Mouse (Mus musculus): ENCODE results near the gene Ifitm6. TPM values are rescaled to one million over a fixed set of nuclear protein-coding genes. Genes with fewer than 3 reads are reported as not detected.

The Ifitm6 gene
- total and polyA plus RNA-seq, 3 experiments = 0.36 to 5.1 (median 1.0) TPM

- WGBS = 66% methylated on average over 5 of the region's 5 CpGs
- Histone ChIP-seq H3K4me1 (ENCODE audit: control insufficient read depth, insufficient read depth, low read length) (no peaks in the 10 kb centered on the region), H3K36me3 (ENCODE audit: control insufficient read depth, insufficient read depth, low read length) (no peaks in the 10 kb centered on the region), H3K27ac (no peak overlapping the region), H3K4me3 (no peak overlapping the region), H3K27me3 (ENCODE audit: control insufficient read depth, insufficient read depth, low read length) (no peaks in the 10 kb centered on the region), H3K9ac (ENCODE audit: low read depth, low read length) (no peak overlapping the region), H3K79me2 (replicated peaks; ENCODE audit: control insufficient read depth, insufficient read depth, low read length) (no peaks in the 10 kb centered on the region)
- no peak for DNase-seq
- no peak for TF ChIP-seq POLR2A (IDR thresholded peaks at IDR 0.05; ENCODE audit: insufficient read depth, low read depth, low read length)
- no peak for TF ChIP-seq EP300 (IDR thresholded peaks at IDR 0.05; ENCODE audit: insufficient read depth, low read depth, low read length)
- TF ChIP-seq CTCF (IDR thresholded peaks at IDR 0.05) = no peak
- intact Hi-C loops (cut with DNase I) = no loop called here
Observed at GRCm38 (mm10) chr7:141003248-141004010, 14.3 kb downstream of the Ifitm6 start.

DNA sequence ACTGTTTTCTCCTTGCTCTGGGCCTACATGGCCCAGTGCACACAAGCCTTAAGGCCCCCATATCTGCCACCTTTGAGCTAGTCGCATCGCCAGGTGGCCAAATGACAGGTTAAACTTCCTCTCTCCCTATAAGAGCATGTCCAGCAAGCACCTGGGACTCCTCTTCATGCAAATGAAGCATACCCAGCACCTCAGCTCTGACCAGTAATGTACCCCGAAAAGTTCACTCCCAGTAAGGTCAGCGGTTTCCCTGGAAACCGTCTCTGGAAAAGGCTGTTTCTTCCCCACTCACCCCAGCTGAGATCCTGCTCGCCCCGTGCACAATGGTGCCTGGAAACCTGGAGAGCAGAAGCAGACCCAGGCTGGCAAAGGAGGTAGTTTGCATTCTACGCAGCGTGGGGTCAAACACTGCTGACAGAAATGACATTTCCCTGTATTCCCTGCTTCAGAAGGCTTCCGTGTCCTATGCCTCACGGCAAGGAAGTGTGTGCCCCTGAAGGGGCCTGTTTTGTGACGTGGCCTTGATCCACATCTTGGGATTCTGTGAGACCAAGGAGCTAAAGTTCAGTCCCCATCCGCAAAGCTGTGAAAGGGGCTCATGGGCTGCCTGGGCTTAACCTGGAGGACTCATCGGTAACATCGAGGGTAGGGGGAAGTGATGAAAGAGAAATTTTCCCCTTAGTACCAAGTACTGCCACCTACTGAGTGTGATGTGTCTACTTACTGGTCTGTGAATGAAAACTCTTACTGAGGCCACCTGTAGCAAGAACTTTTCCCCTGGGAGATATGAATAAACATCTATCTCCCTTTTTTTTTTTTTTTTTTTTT is 16.6 kb downstream of the Ifitm6 start:
- intact Hi-C loops (cut with DNase I) = no loop called here
- H3K4me3 ChIP-seq = no peak overlapping the region
- WGBS = 72% methylated on average over 15 of the region's 15 CpGs
- H3K36me3 ChIP-seq (ENCODE audit: control insufficient read depth, insufficient read depth, low read length) = no peaks in the 10 kb centered on the region
- no peak overlapping the region for H3K27ac ChIP-seq
- TF ChIP-seq CTCF (IDR thresholded peaks at IDR 0.05) (no peak), POLR2A (IDR thresholded peaks at IDR 0.05; ENCODE audit: insufficient read depth, low read depth, low read length) (no peak), EP300 (IDR thresholded peaks at IDR 0.05; ENCODE audit: insufficient read depth, low read depth, low read length) (no peak)
- no peak overlapping the region for H3K9ac ChIP-seq (ENCODE audit: low read depth, low read length)
- no peaks in the 10 kb centered on the region for H3K4me1 ChIP-seq (ENCODE audit: control insufficient read depth, insufficient read depth, low read length)
- H3K27me3 ChIP-seq (ENCODE audit: control insufficient read depth, insufficient read depth, low read length) = peaks cover 1% of the 10 kb centered on the region; the same call in 1 of the 2 replicates
- no peaks in the 10 kb centered on the region for H3K79me2 ChIP-seq (replicated peaks; ENCODE audit: control insufficient read depth, insufficient read depth, low read length)
- no peak for DNase-seq

DNA sequence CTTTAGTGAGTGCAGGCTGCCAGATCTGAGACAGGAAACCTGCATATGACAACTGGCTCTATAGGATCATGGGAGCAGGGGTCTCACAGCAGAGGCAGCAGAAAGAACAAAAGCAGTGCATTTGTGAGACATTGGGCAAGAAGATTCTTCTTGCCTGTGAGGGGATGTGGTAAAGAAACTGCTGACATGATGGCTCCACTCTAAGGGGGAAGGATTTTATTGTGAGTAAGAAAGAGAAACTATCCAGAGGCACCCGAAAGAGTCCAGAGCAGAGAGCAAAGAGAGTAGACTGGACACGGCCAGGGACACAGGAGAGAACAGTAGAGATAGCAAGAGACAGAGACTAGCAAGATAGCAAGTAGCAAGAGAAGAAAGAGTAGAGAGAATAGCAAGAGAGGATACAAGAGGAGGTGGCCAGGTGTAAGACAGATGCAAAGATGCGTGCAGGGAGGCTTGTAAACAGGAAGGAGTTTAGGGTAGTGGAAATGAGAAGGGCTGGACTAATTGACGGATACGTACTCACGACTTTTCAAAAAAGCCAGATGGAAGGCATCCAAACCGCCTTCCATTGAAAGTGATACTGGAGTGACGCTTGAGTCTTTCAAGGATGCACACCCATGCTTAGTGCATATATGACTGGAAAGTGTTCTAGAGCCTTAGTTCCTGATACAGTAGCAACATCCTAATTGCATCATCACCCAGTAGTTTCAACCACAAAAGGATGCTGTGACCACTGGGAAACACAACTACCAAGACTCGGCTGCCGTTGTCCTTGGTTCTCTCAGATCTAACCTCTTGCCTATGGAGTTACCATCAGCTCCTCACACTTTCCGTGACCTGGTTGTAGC is 18.6 kb downstream of the Ifitm6 start:
- DNase-seq = no peak
- Histone ChIP-seq H3K9ac (ENCODE audit: low read depth, low read length) (no peak overlapping the region), H3K4me1 (ENCODE audit: control insufficient read depth, insufficient read depth, low read length) (no peaks in the 10 kb centered on the region), H3K36me3 (ENCODE audit: control insufficient read depth, insufficient read depth, low read length) (no peaks in the 10 kb centered on the region), H3K27me3 (ENCODE audit: control insufficient read depth, insufficient read depth, low read length) (peaks cover 1% of the 10 kb centered on the region; the same call in 1 of the 2 replicates), H3K4me3 (no peak overlapping the region), H3K79me2 (replicated peaks; ENCODE audit: control insufficient read depth, insufficient read depth, low read length) (no peaks in the 10 kb centered on the region), H3K27ac (no peak overlapping the region)
- intact Hi-C loops (cut with DNase I) = no loop called here
- WGBS = 70% methylated on average over 11 of the region's 11 CpGs
- no peak for TF ChIP-seq EP300 (IDR thresholded peaks at IDR 0.05; ENCODE audit: insufficient read depth, low read depth, low read length)
- no peak for TF ChIP-seq POLR2A (IDR thresholded peaks at IDR 0.05; ENCODE audit: insufficient read depth, low read depth, low read length)
- TF ChIP-seq CTCF (IDR thresholded peaks at IDR 0.05) = no peak

DNA sequence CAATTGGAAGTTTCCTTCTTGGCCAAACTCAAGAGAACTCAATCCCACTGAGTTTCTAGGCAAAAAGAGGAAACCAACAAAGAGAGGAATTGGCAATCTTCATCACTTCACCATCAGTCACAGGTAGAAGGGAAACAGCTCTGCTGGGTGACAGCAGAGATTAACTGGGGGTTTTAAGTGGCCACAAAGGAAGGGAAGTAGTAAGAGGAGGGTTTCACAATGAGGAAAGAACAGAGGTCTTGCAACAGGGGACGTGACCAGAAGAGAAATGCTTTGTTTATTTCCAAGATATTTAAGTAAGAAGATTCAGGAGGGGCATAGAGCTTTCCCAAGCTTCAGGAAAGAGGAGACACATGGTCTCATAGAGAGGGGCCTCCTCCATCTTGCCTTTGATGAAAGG is 19.9 kb downstream of the Ifitm6 start:
- 34% methylated on average over 1 of the region's 1 CpGs for WGBS
- intact Hi-C loops (cut with DNase I) = no loop called here
- Histone ChIP-seq H3K4me1 (ENCODE audit: control insufficient read depth, insufficient read depth, low read length) (no peaks in the 10 kb centered on the region), H3K27ac (no peak overlapping the region), H3K27me3 (ENCODE audit: control insufficient read depth, insufficient read depth, low read length) (peaks cover 1% of the 10 kb centered on the region; the same call in 1 of the 2 replicates), H3K9ac (ENCODE audit: low read depth, low read length) (no peak overlapping the region), H3K36me3 (ENCODE audit: control insufficient read depth, insufficient read depth, low read length) (no peaks in the 10 kb centered on the region), H3K4me3 (no peak overlapping the region), H3K79me2 (replicated peaks; ENCODE audit: control insufficient read depth, insufficient read depth, low read length) (no peaks in the 10 kb centered on the region)
- TF ChIP-seq CTCF (IDR thresholded peaks at IDR 0.05) (no peak), EP300 (IDR thresholded peaks at IDR 0.05; ENCODE audit: insufficient read depth, low read depth, low read length) (no peak), POLR2A (IDR thresholded peaks at IDR 0.05; ENCODE audit: insufficient read depth, low read depth, low read length) (no peak)
- no peak for DNase-seq

DNA sequence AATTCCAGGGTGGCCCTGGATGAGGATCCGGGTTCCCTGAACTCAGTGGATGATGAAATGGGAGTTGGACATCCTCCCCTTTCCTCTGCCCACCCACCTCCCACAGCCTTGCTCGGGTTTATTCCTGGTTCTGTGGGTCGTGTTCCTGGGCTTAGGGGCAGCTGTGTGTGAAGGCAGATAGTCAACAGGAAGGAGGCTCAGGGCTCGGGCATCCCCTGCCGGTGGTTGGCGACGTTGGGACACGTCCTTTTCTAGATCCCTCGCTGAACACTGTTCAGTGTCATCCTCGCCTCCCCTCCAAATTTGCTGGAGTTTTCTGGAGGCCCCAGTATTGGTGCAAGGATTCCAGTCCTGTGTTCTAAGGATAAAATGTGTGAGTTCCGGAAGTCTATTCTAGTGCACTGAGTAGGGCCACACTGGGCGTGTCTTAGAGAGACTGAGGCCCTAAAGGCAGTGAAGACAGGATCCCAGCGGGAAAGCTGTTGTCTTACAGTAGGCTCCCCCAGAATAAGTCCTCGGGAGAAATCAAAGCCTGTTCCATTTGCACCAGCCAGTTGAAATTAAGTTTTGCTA is 26.5 kb downstream of the Ifitm6 start:
- H3K79me2 ChIP-seq (replicated peaks; ENCODE audit: control insufficient read depth, insufficient read depth, low read length) = no peaks in the 10 kb centered on the region
- no peaks in the 10 kb centered on the region for H3K27me3 ChIP-seq (ENCODE audit: control insufficient read depth, insufficient read depth, low read length)
- WGBS = 64% methylated on average over 14 of the region's 14 CpGs
- TF ChIP-seq EP300 (IDR thresholded peaks at IDR 0.05; ENCODE audit: insufficient read depth, low read depth, low read length) = no peak
- TF ChIP-seq CTCF (IDR thresholded peaks at IDR 0.05) = no peak
- no peak for TF ChIP-seq POLR2A (IDR thresholded peaks at IDR 0.05; ENCODE audit: insufficient read depth, low read depth, low read length)
- no peak for DNase-seq
- H3K9ac ChIP-seq (ENCODE audit: low read depth, low read length) = no peak overlapping the region
- intact Hi-C loops (cut with DNase I) = no loop called here
- H3K36me3 ChIP-seq (ENCODE audit: control insufficient read depth, insufficient read depth, low read length) = no peaks in the 10 kb centered on the region
- H3K27ac ChIP-seq = no peak overlapping the region
- H3K4me3 ChIP-seq = no peak overlapping the region
- no peaks in the 10 kb centered on the region for H3K4me1 ChIP-seq (ENCODE audit: control insufficient read depth, insufficient read depth, low read length)

Data from heart, adult 2 months (tissue).